Mouse (Mus musculus): ENCODE measurements around the gene Dyrk4. TPM values are rescaled to one million over a fixed set of nuclear protein-coding genes. Genes with fewer than 3 reads are reported as not detected.

Gene Dyrk4
- polyA plus RNA-seq, 2 experiments from 2014 or later = 0.23 TPM; not detected in 1

Other genes with a start within 250 kb of the Dyrk4 start
- gene Kcna6, start 181.2 kb downstream of the Dyrk4 start, polyA plus RNA-seq (2017; shearing (Covaris generic)) = not detected
- gene Ndufa9, start 72.7 kb downstream of the Dyrk4 start, polyA plus RNA-seq (2017; shearing (Covaris generic)) = 100 to 1,000 TPM; 160 to 212 TPM
- gene Akap3, start 68.7 kb downstream of the Dyrk4 start, polyA plus RNA-seq (2017; shearing (Covaris generic)) = not detected
- gene Rad51ap1, start 17.7 kb upstream of the Dyrk4 start, polyA plus RNA-seq (2017; shearing (Covaris generic)) = 10 to 100 TPM; 10.9 to 19.8 TPM
- 10 to 100 TPM in 1 of 2 experiments, 1 to 10 TPM in 1; 9.8 to 11.2 TPM for gene D6Wsu163e, start 18.1 kb upstream of the Dyrk4 start, polyA plus RNA-seq (2017; shearing (Covaris generic))
- gene Fgf6, start 93.7 kb upstream of the Dyrk4 start, polyA plus RNA-seq (2017; shearing (Covaris generic)) = not detected
- not detected for gene Fgf23, start 151.1 kb upstream of the Dyrk4 start, polyA plus RNA-seq (2017; shearing (Covaris generic))
- 1 to 10 TPM; 6.7 to 8.2 TPM for gene Tigar, start 187.7 kb upstream of the Dyrk4 start, polyA plus RNA-seq (2017; shearing (Covaris generic))
- gene Ccnd2, start 230.4 kb upstream of the Dyrk4 start, polyA plus RNA-seq (2017; shearing (Covaris generic)) = 100 to 1,000 TPM; 863 to 906 TPM